Mouse (Mus musculus): ENCODE measurements around the gene Arid4a. TPM values are rescaled to one million over a fixed set of nuclear protein-coding genes. Genes with fewer than 3 reads are reported as not detected.

Arid4a gene
- total RNA-seq (2021): 10 to 100 TPM; 19.0 to 20.1 TPM
- polyA plus RNA-seq (2012; rRNA removed): 1.7 and 1.8 TPM in 2 replicates
- long read RNA-seq, full-length matches to known transcripts: 3 of 7 reads
- long read RNA-seq, partial matches to known transcripts: 1 of 7 reads
- long read RNA-seq, other reads (novel, unspliced or antisense): 3 of 7 reads

DNA sequence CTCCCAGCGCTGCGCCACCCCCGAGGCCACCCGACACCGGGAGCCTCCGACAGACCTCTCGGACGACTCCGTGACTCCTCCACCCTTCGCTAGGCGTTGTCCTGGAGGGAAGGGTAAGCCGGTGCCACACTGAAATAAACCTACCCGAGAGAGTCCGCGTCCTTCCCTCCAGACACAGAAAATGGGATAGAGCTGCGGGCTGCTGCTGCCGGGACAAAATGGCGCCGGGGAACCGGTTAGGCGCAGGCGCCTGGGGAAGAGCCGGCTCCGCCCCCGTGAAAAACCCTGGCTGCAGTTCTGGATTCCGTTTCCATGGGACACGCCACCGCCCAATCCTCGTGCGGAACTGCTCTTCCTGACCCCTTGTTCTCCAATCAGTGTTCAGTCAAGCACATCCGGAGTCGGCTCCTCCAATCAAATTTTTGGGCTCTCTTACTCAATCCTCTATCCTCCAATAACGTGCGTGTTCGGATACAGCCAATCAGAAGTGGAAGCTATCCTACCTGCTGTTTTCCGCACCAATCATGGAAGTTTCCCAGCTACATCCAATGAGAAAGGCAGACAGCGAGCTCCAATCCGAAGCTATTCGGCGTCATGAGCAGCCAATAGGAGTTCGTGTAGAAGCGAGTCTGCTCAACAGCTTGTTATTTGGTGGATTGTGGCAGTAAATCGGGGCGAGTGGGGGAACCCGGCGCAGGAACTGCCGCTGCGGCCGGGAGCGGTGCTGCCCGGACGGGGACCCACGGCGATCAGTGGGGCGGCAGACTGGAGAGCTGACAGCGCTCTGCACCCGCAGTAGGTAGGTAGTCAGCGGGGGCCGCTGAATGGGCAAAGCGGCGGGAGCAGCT lies at the start of gene Arid4a:
Arid4a (plus strand) TSS at position 628 of the 848 bp plus-strand sequence.
- DNase-seq: peak; percentile 97

DNA sequence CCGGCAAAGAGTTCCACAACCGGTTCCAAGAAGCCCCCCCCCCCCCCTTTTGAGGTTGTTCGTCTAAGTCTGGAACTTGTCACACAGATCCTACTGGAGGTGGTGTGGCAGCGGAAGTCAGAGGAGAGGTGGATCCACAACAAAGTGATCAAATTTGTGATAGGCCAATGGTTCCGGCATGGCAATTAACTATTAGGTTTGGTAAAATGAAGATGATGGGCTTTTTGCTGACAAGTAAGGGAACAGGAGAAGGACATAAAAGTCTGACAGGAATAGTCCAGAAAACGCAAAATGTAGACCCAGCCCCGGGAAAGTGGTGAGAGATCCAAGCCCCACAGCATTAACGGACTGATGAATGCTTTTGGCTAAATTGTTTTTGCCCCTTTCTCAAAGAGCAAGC lies 48.2 kb upstream of the Arid4a start:
- peak; percentile 12 for DNase-seq

DNA sequence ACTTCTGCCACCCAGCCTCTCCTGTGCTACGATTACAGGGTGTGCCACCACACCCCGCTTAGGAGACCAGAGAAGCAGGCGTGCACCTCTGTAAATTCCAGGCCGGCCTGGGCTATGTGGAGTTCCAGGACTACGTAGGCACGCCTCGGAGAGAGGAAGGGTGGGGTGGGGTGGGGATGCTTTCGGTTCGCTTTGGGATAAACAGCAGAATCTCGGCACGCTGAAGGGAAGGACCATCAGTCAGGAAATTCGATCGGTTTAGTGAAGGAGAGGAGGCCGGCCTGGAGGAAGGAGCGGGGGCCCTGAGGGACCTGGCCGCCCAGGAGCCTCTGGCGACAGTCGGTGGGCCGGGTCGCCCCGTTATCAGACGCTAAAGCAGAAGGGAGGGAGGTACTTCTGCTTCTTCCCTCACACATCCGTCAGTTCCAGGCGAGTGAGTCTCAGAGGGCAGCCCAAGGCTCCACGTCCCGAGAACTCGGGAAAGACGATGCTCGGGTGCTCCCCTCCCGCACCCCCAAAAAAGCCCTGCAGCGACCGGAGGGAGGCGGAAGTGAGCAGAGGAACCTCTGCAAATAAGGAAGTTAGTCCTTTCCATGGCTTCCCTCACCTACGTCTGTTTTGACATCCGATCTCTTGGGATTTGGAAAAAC lies 47.5 kb upstream of the Arid4a start:
- peak; percentile 89 for DNase-seq

DNA sequence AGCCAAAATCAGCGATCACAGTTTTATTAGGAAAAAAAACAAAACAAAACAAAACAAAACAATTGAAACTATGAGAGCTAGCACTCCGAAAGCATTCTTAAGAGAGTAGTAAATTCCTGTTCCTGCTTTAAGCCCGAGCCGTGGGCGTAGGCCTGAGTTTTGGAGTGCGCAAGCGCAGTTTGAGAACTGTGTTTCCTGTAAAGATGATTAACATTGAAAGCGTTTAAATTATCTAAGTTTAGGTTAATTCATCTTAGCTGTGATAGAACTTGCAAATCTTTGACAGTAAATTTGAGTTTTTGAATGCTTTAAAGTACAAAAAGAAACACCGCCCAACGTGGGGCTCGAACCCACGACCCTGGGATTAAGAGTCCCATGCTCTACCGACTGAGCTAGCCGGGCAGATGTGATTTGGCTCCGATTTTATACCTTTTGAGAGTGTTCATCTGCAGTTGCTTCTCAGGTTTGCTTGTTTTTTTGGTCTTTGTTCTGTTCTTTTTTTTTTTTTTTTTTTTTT lies 46.9 kb upstream of the Arid4a start:
- peak; percentile 91 for DNase-seq

DNA sequence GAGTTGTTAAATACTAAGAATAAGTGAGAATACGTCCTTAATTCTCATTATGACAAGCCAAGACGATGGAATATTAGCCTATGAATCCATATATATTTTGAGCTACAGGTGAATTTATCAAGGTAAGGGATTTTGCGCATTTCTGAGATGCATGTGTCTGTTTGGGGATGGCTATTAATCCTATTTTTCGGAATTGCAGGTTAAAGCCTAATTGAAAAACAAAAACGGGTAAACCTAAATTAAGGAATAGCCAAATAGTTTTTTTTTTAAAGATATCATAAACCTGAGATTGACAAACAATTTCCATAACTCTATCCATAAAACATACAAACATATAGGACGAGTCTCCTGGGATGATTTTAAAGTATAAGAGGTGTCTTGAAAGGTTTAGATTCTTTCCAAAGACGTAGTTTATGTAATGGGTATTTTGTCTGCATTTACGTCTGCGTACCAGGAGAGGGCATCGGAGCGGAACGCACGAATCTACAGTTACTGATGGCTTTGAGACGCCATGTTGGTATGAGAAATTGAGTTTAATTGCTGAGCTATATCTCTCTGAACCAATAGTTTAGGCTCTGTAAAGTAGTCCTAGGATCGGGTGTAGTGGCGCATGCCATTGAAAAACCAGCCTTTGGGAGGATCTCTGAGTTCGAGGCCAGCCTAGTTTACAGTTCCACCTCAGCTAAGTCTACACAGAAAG lies 46.2 kb upstream of the Arid4a start:
- DNase-seq: peak; percentile 55

DNA sequence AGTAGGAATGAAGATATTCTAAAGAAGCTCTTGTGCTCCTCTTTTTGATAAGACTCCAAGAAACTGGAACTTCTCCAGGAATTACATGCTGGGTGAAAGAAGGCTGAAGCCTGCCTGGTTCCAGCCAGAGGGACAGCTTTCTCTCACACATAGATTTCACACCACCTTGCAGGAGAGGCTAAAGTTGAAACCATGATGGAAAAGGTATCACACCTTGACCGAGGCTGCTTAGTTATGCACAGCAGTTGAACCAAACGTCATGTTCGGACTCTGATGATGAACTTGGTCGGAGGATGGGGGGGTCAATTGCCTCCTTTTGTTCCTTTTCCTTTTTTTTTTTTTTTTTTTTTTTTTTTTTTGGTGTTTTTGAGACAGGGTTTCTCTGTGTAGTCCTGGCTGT lies 42.0 kb upstream of the Arid4a start:
- DNase-seq: no peak

DNA sequence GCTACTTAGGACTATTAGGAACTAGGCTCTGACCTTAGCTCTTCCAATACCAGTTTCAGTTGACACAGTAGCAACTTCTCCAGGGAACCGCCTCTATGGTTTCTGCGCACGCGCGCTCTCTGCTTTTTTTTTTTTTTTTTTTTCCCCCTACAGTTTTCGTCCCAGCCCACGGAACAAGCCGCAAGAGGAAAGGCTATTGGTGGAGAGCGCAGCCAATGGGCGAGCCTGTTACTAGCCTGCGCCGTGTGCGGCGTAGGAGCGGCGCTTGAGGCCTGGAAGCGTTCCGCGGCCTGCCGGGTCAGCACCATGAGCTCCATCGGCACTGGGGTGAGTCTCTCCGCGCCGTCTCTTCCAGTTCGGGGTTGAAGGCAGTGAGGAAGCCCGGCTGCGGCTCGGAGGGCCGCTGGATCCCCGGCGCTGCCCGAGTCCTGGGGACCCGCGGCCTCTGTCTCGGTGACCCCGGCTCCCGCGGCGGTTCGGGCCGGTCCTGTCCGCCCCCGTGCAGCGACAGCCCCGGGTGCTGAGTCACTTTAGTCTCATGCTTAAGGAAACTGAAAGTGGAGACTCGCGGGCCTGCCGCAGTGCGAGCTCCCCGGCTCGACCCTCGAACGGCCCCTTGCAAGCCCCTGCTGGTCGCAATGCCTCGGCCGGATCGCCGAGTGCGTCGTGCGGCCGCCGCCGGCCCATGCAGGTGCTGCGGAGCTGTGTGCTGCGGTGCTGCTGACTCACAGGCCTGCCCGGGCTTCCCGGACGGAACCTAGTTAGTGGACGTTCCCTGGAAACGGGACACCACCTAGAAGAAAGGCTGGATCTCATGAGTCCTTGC lies 41.1 kb upstream of the Arid4a start, which contains the start of gene Psma3:
Psma3 (plus strand) TSS at position 181 of the 826 bp plus-strand sequence.
- peak; percentile 95 for DNase-seq

DNA sequence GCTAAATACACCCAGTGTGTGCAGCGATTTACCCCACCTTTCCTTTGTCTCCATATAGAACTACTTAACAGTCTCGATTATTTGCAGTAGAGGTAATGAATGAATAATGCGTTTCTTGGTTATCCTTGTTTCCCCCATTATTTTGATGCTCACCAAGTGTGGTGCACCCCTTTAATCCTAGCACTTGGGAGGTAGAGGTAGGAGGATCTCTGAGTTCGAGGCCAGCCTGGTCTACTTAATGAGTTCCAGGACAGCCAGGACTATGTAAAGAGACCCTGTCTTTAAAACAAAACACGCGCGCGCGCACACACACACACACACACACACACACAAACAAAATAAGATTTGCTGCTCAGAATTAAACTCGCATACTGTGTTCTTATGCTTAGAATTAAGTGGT lies 40.4 kb upstream of the Arid4a start:
- DNase-seq: peak; percentile 6

DNA sequence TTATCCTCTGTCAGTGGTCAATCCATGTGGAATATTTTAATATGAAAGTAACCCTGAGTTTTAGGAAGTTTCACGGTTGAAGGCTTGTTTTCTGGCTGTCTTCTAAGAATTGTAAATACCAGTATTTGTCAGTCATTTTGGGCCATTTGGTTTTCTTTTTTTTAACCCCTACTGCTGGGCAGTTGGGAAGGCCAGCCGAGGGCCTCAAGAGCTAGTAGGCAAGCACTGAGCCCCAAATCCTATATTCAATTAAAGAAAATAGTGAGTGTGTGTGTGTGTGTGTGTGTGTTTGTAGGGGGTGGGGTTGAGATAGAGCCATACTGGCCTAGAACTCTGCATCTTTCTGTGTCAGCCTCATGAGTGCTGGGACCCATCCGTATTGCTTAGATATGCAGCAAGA lies 39.9 kb upstream of the Arid4a start:
- no peak for DNase-seq

DNA sequence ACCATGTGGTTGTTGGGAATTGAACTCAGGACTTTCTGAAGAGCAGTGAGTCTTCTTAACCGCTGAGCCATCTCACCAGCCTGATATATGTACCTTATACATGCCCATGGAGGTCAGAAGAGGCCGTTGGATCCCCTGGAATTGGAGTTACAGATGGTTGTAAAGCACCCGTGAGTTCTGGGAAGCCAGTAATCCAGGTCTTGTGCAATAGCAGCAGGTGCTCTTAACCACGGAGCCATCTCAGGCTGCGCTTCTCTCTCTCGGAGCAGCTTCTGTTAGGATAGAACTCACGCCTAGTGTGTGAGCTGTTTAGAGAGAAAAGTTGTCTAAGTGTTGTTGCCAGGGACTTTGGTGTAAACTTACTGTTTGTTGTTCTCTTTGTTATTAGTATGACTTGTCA lies 37.4 kb upstream of the Arid4a start:
- no peak for DNase-seq

DNA sequence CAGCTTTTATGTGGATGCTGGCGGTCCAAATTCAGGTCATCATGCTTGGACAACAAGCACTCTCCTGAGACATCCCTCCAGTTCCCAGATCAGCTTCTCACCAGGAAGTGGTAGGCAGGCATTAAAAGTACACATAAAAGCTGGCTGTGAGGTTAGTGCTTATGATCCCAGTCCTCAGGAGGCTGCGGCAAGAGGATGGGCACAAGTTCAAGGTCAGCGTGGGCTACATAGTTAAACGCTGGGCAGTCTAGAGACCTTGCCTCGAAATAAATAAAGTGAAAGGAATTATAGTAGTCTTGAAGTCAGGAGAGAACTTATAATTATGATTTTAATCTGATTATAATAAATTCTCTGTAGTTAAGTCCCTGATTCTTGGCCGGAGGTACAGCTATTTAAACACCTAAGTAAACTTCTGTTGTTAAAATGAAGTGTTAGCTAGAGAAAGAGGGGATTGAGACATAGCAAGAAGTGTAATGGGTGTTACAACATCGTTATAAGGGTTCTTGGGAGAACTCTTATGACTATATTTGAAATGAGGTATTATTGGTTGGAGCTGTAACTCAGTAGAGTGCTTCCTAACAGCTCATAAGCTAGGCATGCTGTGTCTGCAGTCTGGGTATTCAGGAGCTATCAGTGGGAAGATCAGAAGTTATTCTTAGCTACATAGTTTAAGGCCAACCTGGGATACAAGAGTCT lies 30.8 kb upstream of the Arid4a start:
- DNase-seq: no peak

DNA sequence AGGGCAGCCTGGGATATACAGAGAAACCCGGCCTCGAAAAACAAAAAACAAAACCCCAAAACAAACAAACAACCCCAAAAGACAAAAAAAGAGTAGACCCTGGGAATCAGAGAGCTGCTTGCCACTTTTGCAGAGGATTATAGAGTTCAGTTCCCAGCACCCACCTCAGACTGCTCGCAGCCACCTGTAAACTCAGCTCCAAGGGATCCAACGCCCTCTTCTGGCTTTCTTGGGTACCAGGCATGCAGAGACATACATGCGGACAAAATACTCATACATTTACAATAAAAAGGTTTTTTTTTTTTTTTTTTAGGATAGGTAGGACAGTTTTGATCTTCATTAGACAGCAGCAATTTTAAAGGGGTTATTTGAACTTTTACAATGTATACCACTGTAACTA lies 18.6 kb upstream of the Arid4a start:
- DNase-seq: no peak

DNA sequence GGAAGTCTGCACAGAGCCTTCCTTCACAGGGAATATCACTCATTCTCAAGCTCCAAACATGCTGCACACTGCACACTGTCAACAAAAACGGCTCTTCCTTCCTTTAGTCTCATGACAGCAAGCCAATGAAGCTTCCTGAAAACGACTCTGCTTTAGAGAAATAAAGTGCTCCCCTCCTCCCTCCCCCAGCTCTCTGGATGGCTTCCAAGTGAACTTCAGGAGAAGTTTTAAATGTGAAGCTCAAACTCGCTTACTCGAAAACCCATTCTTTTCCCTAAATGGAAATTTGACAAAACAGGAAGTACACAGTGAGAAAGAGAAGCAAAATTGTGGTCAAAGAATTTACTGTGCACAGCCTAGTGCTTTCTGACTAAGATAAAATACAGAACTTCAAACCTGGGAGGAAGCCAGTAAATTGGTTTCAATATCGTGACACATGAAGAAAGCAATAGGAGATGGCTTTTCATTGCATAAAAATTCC lies 16.3 kb upstream of the Arid4a start:
- DNase-seq: peak; percentile 70

DNA sequence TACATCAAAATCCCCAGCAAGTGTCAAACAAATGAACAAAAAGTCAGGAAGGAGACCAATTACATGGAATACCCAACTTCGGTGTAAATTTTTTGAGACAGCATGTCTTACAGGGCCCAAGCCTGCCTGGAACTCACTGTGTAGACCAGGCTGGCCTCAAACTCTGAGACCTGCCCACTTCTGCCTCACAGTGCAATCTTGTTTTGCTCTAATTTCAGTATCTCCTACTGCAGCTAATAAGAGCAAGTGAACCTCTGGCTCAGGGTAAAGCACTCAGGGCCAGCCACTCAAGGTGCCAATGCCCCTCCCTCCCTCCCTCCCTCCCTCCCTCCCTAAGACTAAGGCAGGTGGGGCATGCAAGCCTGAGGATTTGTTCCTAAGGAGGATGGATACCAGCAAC lies 15.4 kb upstream of the Arid4a start:
- no peak for DNase-seq

DNA sequence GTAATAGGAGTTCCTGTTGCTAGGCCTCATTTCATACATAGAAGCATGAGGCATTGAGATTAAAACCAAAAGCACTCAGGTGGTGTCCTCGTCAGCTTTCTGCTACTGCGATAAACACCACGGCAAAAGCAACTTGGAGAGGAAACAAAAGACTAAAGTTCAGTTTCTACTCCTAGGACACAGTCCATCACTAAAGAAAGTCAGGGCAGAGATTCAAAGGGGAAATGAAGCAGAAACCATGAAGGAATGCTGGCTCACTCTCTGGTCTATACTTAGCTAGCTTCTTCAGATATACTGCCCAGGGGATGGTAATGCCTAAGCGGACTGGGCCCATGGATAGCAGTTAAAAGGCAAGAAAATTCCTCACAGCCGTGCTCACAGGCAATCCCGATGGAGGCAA lies 14.3 kb upstream of the Arid4a start:
- DNase-seq: no peak

DNA sequence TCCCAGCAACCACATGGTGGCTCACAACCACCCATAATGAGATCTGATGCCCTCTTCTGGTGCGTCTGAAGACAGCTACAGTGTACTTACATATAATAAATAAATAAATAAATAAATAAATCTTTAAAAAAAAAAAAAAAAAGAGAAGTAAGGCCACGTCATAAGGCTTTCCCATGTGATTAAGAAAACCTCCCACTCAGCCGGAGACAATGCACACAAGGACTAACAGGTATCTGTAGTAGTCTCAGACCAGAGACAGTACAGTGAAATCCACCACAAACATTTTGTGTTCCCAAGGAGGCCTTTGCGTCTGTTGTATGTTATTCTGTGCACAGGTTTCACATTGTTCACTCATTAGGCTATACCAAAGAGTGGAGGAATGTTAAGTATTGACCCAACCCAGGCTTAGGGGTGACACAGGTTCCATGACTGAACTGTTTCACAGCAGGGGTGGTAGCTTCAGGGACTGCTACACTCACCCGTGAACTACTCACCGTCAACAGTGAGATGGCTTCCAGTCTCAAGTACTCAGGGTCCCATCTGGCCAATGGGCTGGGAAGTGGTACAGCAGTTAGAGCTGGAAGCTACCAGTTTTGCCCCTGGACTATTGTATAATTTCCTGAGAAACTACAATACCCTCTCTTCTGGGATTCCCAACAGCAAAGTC lies 11.9 kb upstream of the Arid4a start:
- no peak for DNase-seq

DNA sequence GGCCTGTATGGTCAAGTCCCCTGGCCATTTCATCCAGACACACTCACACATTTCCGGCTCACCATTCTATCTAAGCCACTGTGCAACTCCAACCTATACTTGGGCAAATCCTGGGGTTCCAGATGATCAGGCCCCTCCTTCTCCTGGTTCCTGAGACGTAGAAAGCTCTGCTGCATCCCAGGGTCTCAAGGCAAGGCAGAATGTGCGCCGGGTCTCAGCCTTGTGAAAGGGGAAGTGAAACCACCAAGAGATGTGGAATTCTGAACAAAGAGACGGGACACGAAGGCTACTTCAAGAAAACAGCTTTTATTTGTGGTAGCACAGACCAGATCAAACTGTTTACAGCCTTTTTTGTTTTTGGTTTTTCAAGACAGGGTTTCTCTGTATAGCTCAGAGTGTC lies 9.6 kb upstream of the Arid4a start:
- DNase-seq: no peak

DNA sequence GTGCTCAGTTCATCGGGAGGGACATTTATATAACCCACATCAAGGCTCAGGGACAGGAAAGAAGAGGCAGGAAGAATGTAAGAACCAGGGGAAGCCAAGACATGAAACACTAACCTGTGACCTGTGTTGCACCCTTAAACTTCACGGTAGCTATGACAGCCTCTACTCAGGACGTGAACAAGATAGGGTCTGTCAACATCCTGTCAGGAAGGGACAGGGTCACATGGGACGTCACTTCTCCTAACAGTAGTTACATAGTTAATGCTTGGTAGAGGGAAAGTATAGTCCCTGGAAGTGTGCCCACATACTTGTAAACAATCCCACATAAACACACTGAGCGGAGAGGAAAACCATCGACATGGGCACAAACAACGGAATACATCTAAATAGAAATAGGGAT lies 8.9 kb upstream of the Arid4a start:
- no peak for DNase-seq

DNA sequence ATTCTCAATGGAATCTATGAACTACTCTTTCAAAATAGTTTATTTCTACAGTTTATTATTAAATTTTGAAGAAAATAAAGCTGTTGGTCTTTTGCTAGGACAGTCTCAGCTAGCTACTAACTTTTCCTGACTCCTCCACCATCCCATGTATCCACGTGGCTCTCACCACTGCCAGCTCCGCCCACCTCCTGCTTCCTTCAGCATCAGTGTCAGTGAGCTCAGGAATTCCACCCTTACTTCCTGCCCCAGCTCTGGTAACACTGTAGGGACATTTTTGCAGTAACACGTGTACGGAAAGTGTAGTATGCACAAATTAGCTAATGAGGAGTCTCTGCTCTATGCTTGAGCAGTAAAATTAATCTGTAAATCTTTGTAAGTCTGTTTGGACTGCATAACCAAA lies 6.0 kb upstream of the Arid4a start:
- DNase-seq: peak; percentile 54

DNA sequence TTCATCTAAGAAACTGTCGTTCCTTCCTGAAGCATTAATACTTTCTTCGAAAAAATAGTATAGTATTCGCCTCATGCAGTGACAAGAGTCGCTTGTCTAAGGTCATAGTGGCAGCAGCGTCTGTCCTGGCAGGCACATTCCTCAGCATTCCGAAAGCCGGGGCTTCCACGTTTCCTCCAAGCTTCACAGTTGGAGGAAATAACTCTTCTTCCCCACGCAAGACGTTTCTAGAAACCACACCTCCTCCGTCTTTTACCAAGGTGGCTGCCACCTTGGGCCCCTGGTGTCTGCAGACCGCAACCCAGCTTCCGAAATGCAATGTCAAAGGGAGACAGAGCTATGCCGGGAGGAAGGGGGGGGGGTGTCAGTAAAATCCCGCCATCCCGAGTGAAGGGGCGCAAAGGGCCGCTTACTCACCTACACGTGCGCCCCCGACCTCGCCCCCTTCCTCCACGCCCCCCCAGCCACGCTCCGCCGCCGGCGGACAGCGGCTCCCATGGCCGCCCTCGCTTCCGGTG lies 886 bp upstream of the Arid4a start:
- no peak for DNase-seq
